Mouse (Mus musculus): ENCODE data around the gene Slc22a26. TPM values are rescaled to one million over a fixed set of nuclear protein-coding genes. Genes with fewer than 3 reads are reported as not detected.
"Not testable (repeated sequence)": the region's sequence is repeated elsewhere in the genome, so short reads cannot be mapped to it uniquely, and the experiment has no call there.

Gene Slc22a26
- not detected in 2 replicates for polyA plus RNA-seq (2015; fragmentation: Nextera tagmentation; extraction: Ambion mirVana)

DNA sequence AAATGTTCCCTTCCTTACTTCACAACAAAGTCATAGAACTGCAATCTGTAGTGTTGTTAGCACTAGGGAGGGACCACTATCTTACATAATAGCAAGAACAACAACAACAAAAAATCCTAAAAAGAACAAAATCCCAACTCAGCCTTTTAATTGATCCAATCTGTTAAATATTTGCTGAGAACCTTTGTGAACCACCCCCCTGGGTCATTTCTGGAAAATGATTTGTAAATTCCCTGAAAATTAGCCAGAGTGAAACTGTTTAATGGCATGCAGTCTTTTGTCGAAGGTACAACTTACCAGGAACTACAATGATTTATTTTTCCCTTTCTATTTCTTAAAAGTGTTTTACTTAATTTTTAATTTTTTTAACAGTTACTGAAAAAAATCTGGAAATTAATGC is at the start of gene Slc22a26:
TSS of gene Slc22a26 (minus strand) at position 97 of the 400 bp plus-strand sequence.
- Histone ChIP-seq H3K9me3 (replicated peaks; ENCODE audit: control insufficient read depth, low read length, poor library complexity, severe bottlenecking) (peaks cover 5% of the 10 kb centered on the region), H3K27me3 (ENCODE audit: control insufficient read depth, insufficient read depth, low read depth, low read length) (no peaks in the 10 kb centered on the region), H3K4me3 (ENCODE audit: low read depth, low read length) (no peak within 1 kb of the TSS), H3K9ac (ENCODE audit: low read depth, low read length) (no peak within 1 kb of the TSS), H3K4me1 (ENCODE audit: control insufficient read depth, insufficient read depth, low read length) (no peaks in the 10 kb centered on the region), H3K27ac (ENCODE audit: low read length) (no peak within 1 kb of the TSS), H3K4me2 (ENCODE audit: low read length) (no peak within 1 kb of the TSS), H3K36me3 (ENCODE audit: control insufficient read depth, insufficient read depth, low read length) (no peaks in the 10 kb centered on the region)
- 79% methylated on average over 1 of the region's 1 CpGs for WGBS
- no peak for ATAC-seq

GRCm38 (mm10) chr19:7829851-7830250 is 27.4 kb upstream of the Slc22a26 start:
- Histone ChIP-seq H3K27me3 (ENCODE audit: control insufficient read depth, insufficient read depth, low read depth, low read length) (no peaks in the 10 kb centered on the region), H3K4me3 (ENCODE audit: low read depth, low read length) (no peak overlapping the region), H3K4me1 (ENCODE audit: control insufficient read depth, insufficient read depth, low read length) (no peaks in the 10 kb centered on the region), H3K9ac (ENCODE audit: low read depth, low read length) (no peak overlapping the region), H3K27ac (ENCODE audit: low read length) (no peak overlapping the region), H3K4me2 (ENCODE audit: low read length) (no peak overlapping the region), H3K9me3 (replicated peaks; ENCODE audit: control insufficient read depth, low read length, poor library complexity, severe bottlenecking) (peaks cover 9% of the 10 kb centered on the region; the same call in 1 of the 2 replicates), H3K36me3 (ENCODE audit: control insufficient read depth, insufficient read depth, low read length) (no peaks in the 10 kb centered on the region)
- no peak for ATAC-seq
- WGBS: 63% methylated on average over 2 of the region's 2 CpGs

- 96% methylated on average over 1 of the region's 1 CpGs for WGBS
- no peak overlapping the region for H3K4me2 ChIP-seq (ENCODE audit: low read length)
- no peak overlapping the region for H3K9ac ChIP-seq (ENCODE audit: low read depth, low read length)
Observed at GRCm38 (mm10) chr19:7790571-7790970, 11.9 kb downstream of the Slc22a26 start.

DNA sequence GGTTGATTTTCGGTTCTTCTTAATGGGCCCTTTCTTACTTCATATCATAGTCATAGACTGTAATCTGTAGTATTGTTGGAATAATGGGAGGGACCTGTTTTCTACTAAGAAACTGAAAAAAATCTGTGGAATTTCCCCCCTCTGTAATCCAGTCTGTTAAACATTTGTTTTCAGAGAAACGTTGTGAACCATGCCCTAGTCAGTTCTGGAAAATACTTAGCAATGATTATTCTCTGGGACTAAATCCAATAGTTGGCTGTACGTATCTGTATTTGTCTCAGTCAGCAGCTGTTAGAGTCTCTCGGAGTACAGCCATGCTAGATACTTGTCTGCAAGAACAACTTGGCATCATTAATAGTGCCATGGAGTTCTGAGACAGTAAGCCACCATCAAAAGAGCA is 27.2 kb downstream of the Slc22a26 start:
- Histone ChIP-seq H3K4me2 (ENCODE audit: low read length) (no peak overlapping the region), H3K4me3 (ENCODE audit: low read depth, low read length) (no peak overlapping the region), H3K9ac (ENCODE audit: low read depth, low read length) (no peak overlapping the region), H3K9me3 (replicated peaks; ENCODE audit: control insufficient read depth, low read length, poor library complexity, severe bottlenecking) (0 out of 2 replicates have a peak, but pooled peaks cover 2% of the 10 kb centered on the region), H3K4me1 (ENCODE audit: control insufficient read depth, insufficient read depth, low read length) (no peaks in the 10 kb centered on the region), H3K36me3 (ENCODE audit: control insufficient read depth, insufficient read depth, low read length) (no peaks in the 10 kb centered on the region), H3K27me3 (ENCODE audit: control insufficient read depth, insufficient read depth, low read depth, low read length) (no peaks in the 10 kb centered on the region), H3K27ac (ENCODE audit: low read length) (no peak overlapping the region)
- ATAC-seq: no peak
- 79% methylated on average over 4 of the region's 4 CpGs for WGBS

More at GRCm38 (mm10) chr19:7790571-7790970, 11.9 kb downstream of the Slc22a26 start:
- Histone ChIP-seq H3K27ac (ENCODE audit: low read length) (no peak overlapping the region), H3K9me3 (replicated peaks; ENCODE audit: control insufficient read depth, low read length, poor library complexity, severe bottlenecking) (0 out of 2 replicates have a peak, but pooled peaks cover 6% of the 10 kb centered on the region), H3K4me3 (ENCODE audit: low read depth, low read length) (no peak overlapping the region), H3K36me3 (ENCODE audit: control insufficient read depth, insufficient read depth, low read length) (no peaks in the 10 kb centered on the region), H3K27me3 (ENCODE audit: control insufficient read depth, insufficient read depth, low read depth, low read length) (no peaks in the 10 kb centered on the region), H3K4me1 (ENCODE audit: control insufficient read depth, insufficient read depth, low read length) (no peaks in the 10 kb centered on the region)
- no peak for ATAC-seq

GRCm38 (mm10) chr19:7766124-7766523 is 36.3 kb downstream of the Slc22a26 start:
- Histone ChIP-seq H3K4me1 (ENCODE audit: control insufficient read depth, insufficient read depth, low read length) (no peaks in the 10 kb centered on the region), H3K27me3 (ENCODE audit: control insufficient read depth, insufficient read depth, low read depth, low read length) (no peaks in the 10 kb centered on the region), H3K4me2 (ENCODE audit: low read length) (no peak overlapping the region), H3K9me3 (replicated peaks; ENCODE audit: control insufficient read depth, low read length, poor library complexity, severe bottlenecking) (0 out of 2 replicates have a peak, but pooled peaks cover 3% of the 10 kb centered on the region), H3K36me3 (ENCODE audit: control insufficient read depth, insufficient read depth, low read length) (no peaks in the 10 kb centered on the region), H3K9ac (ENCODE audit: low read depth, low read length) (no peak overlapping the region), H3K27ac (ENCODE audit: low read length) (no peak overlapping the region), H3K4me3 (ENCODE audit: low read depth, low read length) (no peak overlapping the region)
- WGBS: 90% methylated on average over 2 of the region's 2 CpGs
- ATAC-seq: no peak

DNA sequence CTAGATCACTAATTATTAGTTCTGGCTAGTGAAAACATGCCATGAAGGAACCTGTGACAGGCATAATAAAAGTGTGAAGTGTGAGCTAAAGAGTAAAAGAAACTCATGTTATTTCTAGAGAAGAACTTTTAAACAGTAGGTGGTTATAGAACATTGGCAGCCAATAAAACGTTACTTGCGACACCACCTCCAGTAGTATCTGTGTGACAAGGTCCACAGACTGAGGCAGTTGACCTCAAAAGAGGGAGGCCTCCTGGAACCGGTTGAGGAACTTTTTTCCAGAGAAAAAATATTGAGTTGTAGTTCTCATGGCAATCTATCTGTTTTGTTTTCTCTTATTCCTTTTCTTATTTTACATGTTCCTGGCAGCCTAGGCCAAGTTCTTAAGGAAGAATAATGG is 36.9 kb downstream of the Slc22a26 start:
- 91% methylated on average over 3 of the region's 3 CpGs for WGBS
- ATAC-seq: no peak

DNA sequence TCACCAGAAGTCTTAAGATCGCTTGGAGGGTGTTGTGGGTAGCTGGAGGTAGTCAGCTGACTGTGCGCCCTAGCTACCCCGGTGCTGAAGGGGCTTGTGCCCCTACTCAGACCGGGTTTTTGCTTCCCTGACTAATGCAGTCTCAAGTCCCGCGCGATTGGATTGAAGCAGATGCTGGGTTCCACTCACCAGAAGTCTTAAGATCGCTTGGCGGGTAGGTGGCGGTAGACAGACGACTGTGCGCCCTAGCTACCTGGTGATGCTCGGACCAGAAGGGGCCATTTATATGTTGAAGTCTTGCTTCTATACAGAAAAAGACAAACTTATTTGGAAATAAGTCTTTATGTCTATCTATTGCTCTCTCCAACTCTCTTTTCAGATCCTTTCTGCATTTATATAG is 49.1 kb downstream of the Slc22a26 start:
- H3K4me3 ChIP-seq (ENCODE audit: low read depth, low read length); H3K4me2 ChIP-seq (ENCODE audit: low read length); H3K27ac ChIP-seq (ENCODE audit: low read length); H3K4me1 ChIP-seq (ENCODE audit: control insufficient read depth, insufficient read depth, low read length); H3K9ac ChIP-seq (ENCODE audit: low read depth, low read length); ATAC-seq; H3K9me3 ChIP-seq (replicated peaks; ENCODE audit: control insufficient read depth, low read length, poor library complexity, severe bottlenecking); H3K36me3 ChIP-seq (ENCODE audit: control insufficient read depth, insufficient read depth, low read length); H3K27me3 ChIP-seq (ENCODE audit: control insufficient read depth, insufficient read depth, low read depth, low read length): not testable (repeated sequence)
- 72% methylated on average over 13 of the region's 13 CpGs for WGBS

More for the DNA sequence above, 36.9 kb downstream of the Slc22a26 start:
- Histone ChIP-seq H3K4me1 (ENCODE audit: control insufficient read depth, insufficient read depth, low read length) (no peaks in the 10 kb centered on the region), H3K9me3 (replicated peaks; ENCODE audit: control insufficient read depth, low read length, poor library complexity, severe bottlenecking) (0 out of 2 replicates have a peak, but pooled peaks cover 3% of the 10 kb centered on the region), H3K4me3 (ENCODE audit: low read depth, low read length) (no peak overlapping the region), H3K36me3 (ENCODE audit: control insufficient read depth, insufficient read depth, low read length) (no peaks in the 10 kb centered on the region), H3K27me3 (ENCODE audit: control insufficient read depth, insufficient read depth, low read depth, low read length) (no peaks in the 10 kb centered on the region), H3K27ac (ENCODE audit: low read length) (no peak overlapping the region), H3K4me2 (ENCODE audit: low read length) (no peak overlapping the region), H3K9ac (ENCODE audit: low read depth, low read length) (no peak overlapping the region)

Other genes starting within 250 kb of the Slc22a26 start
- gene Pla2g16, start 245.2 kb downstream of the Slc22a26 start, polyA plus RNA-seq (2015; fragmentation: Nextera tagmentation; extraction: Ambion mirVana): 2.2 and 3.1 TPM in 2 replicates
- 0.17 and 0.26 TPM in 2 replicates for gene Lgals12, start 195.5 kb downstream of the Slc22a26 start, polyA plus RNA-seq (2015; fragmentation: Nextera tagmentation; extraction: Ambion mirVana)
- not detected in 2 replicates for gene Hrasls5, start 190.1 kb downstream of the Slc22a26 start, polyA plus RNA-seq (2015; fragmentation: Nextera tagmentation; extraction: Ambion mirVana)
- 0.14 TPM in 1 of 2 replicates, not detected in the other for gene Slc22a19, start 91.4 kb downstream of the Slc22a26 start, polyA plus RNA-seq (2015; fragmentation: Nextera tagmentation; extraction: Ambion mirVana)
- gene Slc22a27, start 163.4 kb upstream of the Slc22a26 start, polyA plus RNA-seq (2015; fragmentation: Nextera tagmentation; extraction: Ambion mirVana): not detected in 2 replicates